Mouse (Mus musculus) ES-E14 (cell line): ENCODE data around the gene Cby3.

Experiments used
- CHD2 ChIP-seq: IDR thresholded peaks from 2 replicates; pipeline ENCODE4 v1.6.1; 2014; ENCODE audit warnings: mild to moderate bottlenecking, low read depth, low read length, inconsistent platforms
- HCFC1 ChIP-seq: IDR thresholded peaks from 2 replicates; pipeline ENCODE4 v1.6.1; 2012; ENCODE audit warnings: low read length, inconsistent platforms, borderline replicate concordance; ENCODE audit not compliant: insufficient read depth
- MAFK ChIP-seq: IDR thresholded peaks from 2 replicates; pipeline ENCODE4 v1.6.1; 2014; ENCODE audit warnings: mild to moderate bottlenecking, low read depth, low read length, inconsistent platforms; ENCODE audit not compliant: insufficient read depth
- ZC3H11A ChIP-seq: IDR thresholded peaks from 2 replicates; pipeline ENCODE4 v1.6.1; 2012; ENCODE audit warnings: low read depth, mild to moderate bottlenecking, inconsistent platforms, low read length, borderline replicate concordance
- ZNF384 ChIP-seq: IDR thresholded peaks from 2 replicates; pipeline ENCODE4 v1.6.1; 2012; ENCODE audit warnings: low read depth, low read length, inconsistent platforms

GRCm38 (mm10) chr11:50389011-50389410, 34.7 kb downstream of the Cby3 start:
- TF ChIP-seq ZNF384 (no peak), ZC3H11A (no peak), CHD2 (no peak), MAFK (0 out of 2 replicates have a peak, but pooled peaks have one; percentile 39), HCFC1 (no peak)
